Mouse (Mus musculus): ENCODE measurements at regions not wholly inside any gene's neighbourhood (a gene's known extent, or its start where the extent isn't known, plus 50 kb on each side); places are given as distances from the start of the nearest gene placed in this dataset.

GRCm38 (mm10) chr3:153085096-153085788, 103.2 kb upstream of the St6galnac5 start:
- H3K4me1 ChIP-seq (ENCODE audit: control insufficient read depth in 1 of 2, insufficient read depth in 2 of 2, low read length in 2 of 2): no peaks in the 10 kb centered on the region
- no peak overlapping the region for H3K4me3 ChIP-seq (ENCODE audit: control insufficient read depth in 1 of 2, insufficient read depth in 1 of 2, low read depth in 2 of 2, low read length in 2 of 2)
- TF ChIP-seq MEF2A (IDR thresholded peaks at IDR 0.05; ENCODE audit: extremely low read depth, insufficient replicate concordance, low read depth, low read length, poor library complexity, severe bottlenecking) (no peak), RCOR1 (IDR thresholded peaks at IDR 0.05; ENCODE audit: low read depth, low read length) (no peak)
- peaks cover 0 to 1% of the 10 kb centered on the region in 2 experiments; a peak in 1 of 4 replicates for H3K27me3 ChIP-seq (ENCODE audit: control insufficient read depth in 1 of 2, insufficient read depth in 2 of 2, low read length in 2 of 2)
- DNase-seq (ENCODE audit: low read depth, low spot score): peak; percentile 20
- no peaks in the 10 kb centered on the region for H3K79me2 ChIP-seq (ENCODE audit: control insufficient read depth, insufficient read depth, low read length, poor library complexity)
- H3K9ac ChIP-seq (ENCODE audit: control insufficient read depth, low read depth, low read length, poor library complexity, severe bottlenecking): no peak overlapping the region
- no peak overlapping the region for H3K27ac ChIP-seq (ENCODE audit: control insufficient read depth, low read depth, low read length)
- no peaks in the 10 kb centered on the region for H3K36me3 ChIP-seq (ENCODE audit: control insufficient read depth in 1 of 2, insufficient read depth in 2 of 2, low read length in 2 of 2)
- H3K9me3 ChIP-seq (replicated peaks; ENCODE audit: insufficient read depth, low read length): no peaks in the 10 kb centered on the region

GRCm38 (mm10) chr3:153084226-153085095, 102.4 kb upstream of the St6galnac5 start:
- Histone ChIP-seq H3K36me3 (ENCODE audit: control insufficient read depth in 1 of 2, insufficient read depth in 2 of 2, low read length in 2 of 2) (no peaks in the 10 kb centered on the region), H3K27ac (ENCODE audit: control insufficient read depth, low read depth, low read length) (no peak overlapping the region), H3K9ac (ENCODE audit: control insufficient read depth, low read depth, low read length, poor library complexity, severe bottlenecking) (no peak overlapping the region), H3K27me3 (ENCODE audit: control insufficient read depth in 1 of 2, insufficient read depth in 2 of 2, low read length in 2 of 2) (peaks cover 0 to 1% of the 10 kb centered on the region in 2 experiments; a peak in 1 of 4 replicates), H3K4me3 (ENCODE audit: control insufficient read depth in 1 of 2, insufficient read depth in 1 of 2, low read depth in 2 of 2, low read length in 2 of 2) (no peak overlapping the region), H3K4me1 (ENCODE audit: control insufficient read depth in 1 of 2, insufficient read depth in 2 of 2, low read length in 2 of 2) (no peaks in the 10 kb centered on the region), H3K9me3 (replicated peaks; ENCODE audit: insufficient read depth, low read length) (no peaks in the 10 kb centered on the region), H3K79me2 (ENCODE audit: control insufficient read depth, insufficient read depth, low read length, poor library complexity) (no peaks in the 10 kb centered on the region)
- no peak for DNase-seq (ENCODE audit: low read depth, low spot score)
- TF ChIP-seq TAL1 (IDR thresholded peaks at IDR 0.05; ENCODE audit: low read length) (no peak), POLR2AphosphoS2 (IDR thresholded peaks at IDR 0.05; ENCODE audit: low read length) (no peak), MEF2A (IDR thresholded peaks at IDR 0.05; ENCODE audit: extremely low read depth, insufficient replicate concordance, low read depth, low read length, poor library complexity, severe bottlenecking) (no peak), ZMIZ1 (IDR thresholded peaks at IDR 0.05; ENCODE audit: low read depth, low read length) (no peak), NRF1 (IDR thresholded peaks at IDR 0.05; ENCODE audit: insufficient read depth, low read depth, low read length, poor library complexity, severe bottlenecking) (no peak), TCF12 (IDR thresholded peaks at IDR 0.05; ENCODE audit: low read depth, low read length) (no peak)

- no peak overlapping the region for H3K27ac ChIP-seq (ENCODE audit: control insufficient read depth, low read depth, low read length)
- no peaks in the 10 kb centered on the region for H3K4me1 ChIP-seq (ENCODE audit: control insufficient read depth in 1 of 2, insufficient read depth in 2 of 2, low read length in 2 of 2)
- H3K9me3 ChIP-seq (replicated peaks; ENCODE audit: insufficient read depth, low read length): no peaks in the 10 kb centered on the region
- no peak for DNase-seq (ENCODE audit: low read depth, low spot score)
- H3K27me3 ChIP-seq (ENCODE audit: control insufficient read depth in 1 of 2, insufficient read depth in 2 of 2, low read length in 2 of 2): no peaks in the 10 kb centered on the region; a peak in 1 of 4 replicates
- no peaks in the 10 kb centered on the region for H3K79me2 ChIP-seq (ENCODE audit: control insufficient read depth, insufficient read depth, low read length, poor library complexity)
- H3K9ac ChIP-seq (ENCODE audit: control insufficient read depth, low read depth, low read length, poor library complexity, severe bottlenecking): no peak overlapping the region
- H3K4me3 ChIP-seq (ENCODE audit: control insufficient read depth in 1 of 2, insufficient read depth in 1 of 2, low read depth in 2 of 2, low read length in 2 of 2): no peak overlapping the region
- TF ChIP-seq MEF2A (IDR thresholded peaks at IDR 0.05; ENCODE audit: extremely low read depth, insufficient replicate concordance, low read depth, low read length, poor library complexity, severe bottlenecking): no peak
- no peak for TF ChIP-seq ETS1 (IDR thresholded peaks at IDR 0.05; ENCODE audit: low read depth, low read length)
- no peak for TF ChIP-seq POLR2AphosphoS5 (IDR thresholded peaks at IDR 0.05; ENCODE audit: borderline replicate concordance, low read depth, low read length)
- no peak for TF ChIP-seq MAZ (IDR thresholded peaks at IDR 0.05; ENCODE audit: low read depth, low read length)
- TF ChIP-seq KAT2A (conservative IDR thresholded peaks at IDR 0.05; ENCODE audit: low read depth, low read length): no peak
- no peak for TF ChIP-seq GATA1 (IDR thresholded peaks at IDR 0.05; ENCODE audit: low read depth, low read length)
- TF ChIP-seq SIN3A (IDR thresholded peaks at IDR 0.05; ENCODE audit: low read length): no peak
- TF ChIP-seq RCOR1 (IDR thresholded peaks at IDR 0.05; ENCODE audit: low read depth, low read length): no peak
- no peak for TF ChIP-seq MAFK (IDR thresholded peaks at IDR 0.05; ENCODE audit: borderline replicate concordance, low read depth, low read length)
- no peaks in the 10 kb centered on the region for H3K36me3 ChIP-seq (ENCODE audit: control insufficient read depth in 1 of 2, insufficient read depth in 2 of 2, low read length in 2 of 2)
These were observed 98.3 kb upstream of the St6galnac5 start for GRCm38 (mm10) chr3:153080371-153080770.
